Mouse (Mus musculus) kidney, adult 9 months (tissue): ENCODE measurements around the gene Prkag2.
A peak's percentile ranks its signal among the peaks of the same experiment; 100 is the strongest.

Source experiments
- DNase-seq: peaks from one replicate; pipeline ENCODE4 v3.0.0; 2022

Prkag2 gene

GRCm38 (mm10) chr5:25046762-25047161 lies 53.7 kb downstream of the Prkag2 start:
- no peak for DNase-seq

GRCm38 (mm10) chr5:25044007-25044406 lies 56.4 kb downstream of the Prkag2 start:
- no peak for DNase-seq

- no peak for DNase-seq
Observed at GRCm38 (mm10) chr5:25041947-25042346, 58.5 kb downstream of the Prkag2 start.

GRCm38 (mm10) chr5:25041307-25041706 lies 59.1 kb downstream of the Prkag2 start:
- peak; percentile 34 for DNase-seq

- no peak for DNase-seq
Observed at GRCm38 (mm10) chr5:25040903-25041302, 59.5 kb downstream of the Prkag2 start.

GRCm38 (mm10) chr5:25038827-25039226 lies 61.6 kb downstream of the Prkag2 start:
- DNase-seq, result peak; percentile 22

- DNase-seq, result peak; percentile 59
Observed at GRCm38 (mm10) chr5:25035391-25035790, 65.1 kb downstream of the Prkag2 start.

- no peak for DNase-seq
Observed at GRCm38 (mm10) chr5:25031456-25031856, 69.0 kb downstream of the Prkag2 start.

GRCm38 (mm10) chr5:25031037-25031436 lies 69.4 kb downstream of the Prkag2 start:
- no peak for DNase-seq

- no peak for DNase-seq
Observed at GRCm38 (mm10) chr5:25030276-25030681, 70.2 kb downstream of the Prkag2 start.

- no peak for DNase-seq
Observed at GRCm38 (mm10) chr5:25027673-25028072, 72.8 kb downstream of the Prkag2 start.

- DNase-seq, result peak; percentile 28
Observed at GRCm38 (mm10) chr5:25025309-25026019, 75.0 kb downstream of the Prkag2 start.

GRCm38 (mm10) chr5:25022904-25023303 lies 77.5 kb downstream of the Prkag2 start:
- DNase-seq, result peak; percentile 46

- peak; percentile 52 for DNase-seq
Observed at GRCm38 (mm10) chr5:25019221-25019620, 81.2 kb downstream of the Prkag2 start.

GRCm38 (mm10) chr5:25012134-25012533 lies 88.3 kb downstream of the Prkag2 start:
- DNase-seq, result peak; percentile 32

GRCm38 (mm10) chr5:25011019-25011485 lies 89.4 kb downstream of the Prkag2 start:
- DNase-seq, result peak; percentile 87

GRCm38 (mm10) chr5:25010438-25010892 lies 90.0 kb downstream of the Prkag2 start:
- peak; percentile 75 for DNase-seq

GRCm38 (mm10) chr5:25009770-25010169 lies 90.7 kb downstream of the Prkag2 start:
- no peak for DNase-seq

GRCm38 (mm10) chr5:25008966-25009365 lies 91.5 kb downstream of the Prkag2 start:
- DNase-seq, result no peak

- DNase-seq, result peak; percentile 82
Observed at GRCm38 (mm10) chr5:25006848-25007247, 93.6 kb downstream of the Prkag2 start.

GRCm38 (mm10) chr5:25005532-25006129 lies 94.8 kb downstream of the Prkag2 start:
- no peak for DNase-seq

GRCm38 (mm10) chr5:25001391-25001794 lies 99.0 kb downstream of the Prkag2 start:
- no peak for DNase-seq

- DNase-seq, result no peak
Observed at GRCm38 (mm10) chr5:24999351-24999750, 101.1 kb downstream of the Prkag2 start.

GRCm38 (mm10) chr5:24995576-24996100 lies 104.8 kb downstream of the Prkag2 start:
- DNase-seq, result peak; percentile 75
